Comparison of ENCODE assay signal across 8 mouse cellular contexts in the genomic region with DNA sequence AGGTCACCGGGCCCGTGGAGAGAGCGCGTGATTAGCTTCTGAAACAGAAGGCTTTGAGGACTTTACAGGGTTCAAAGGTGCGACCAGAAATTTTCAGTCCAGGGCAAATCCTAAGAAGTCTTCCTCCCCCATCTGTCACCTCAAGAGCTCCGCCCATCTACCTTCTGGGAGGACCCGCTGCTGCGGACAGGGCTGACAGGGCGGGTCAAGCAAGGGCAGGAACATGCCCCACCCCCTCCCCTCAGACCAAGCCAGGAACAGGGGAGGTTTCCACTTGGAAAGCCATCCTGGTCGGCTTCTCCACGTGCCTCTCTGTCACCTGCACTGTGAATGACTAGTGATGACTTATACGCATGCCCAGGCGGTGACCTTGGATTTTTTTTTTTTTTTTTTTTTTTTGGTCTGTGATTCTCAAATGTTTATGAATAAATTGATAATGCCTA. TPM values are rescaled to one million over a fixed set of nuclear protein-coding genes. Genes with fewer than 3 reads are reported as not detected.
DNase-seq lines count a peak whose midpoint lies in the region; ATAC-seq and TF ChIP-seq lines count a peak whose summit lies in the region.

No protein-coding gene starts in this region.

- no peak overlapping the region for H3K9ac ChIP-seq in forebrain, embryonic 11.5 days (ENCODE audit: low read length)
- H3K9ac ChIP-seq in forebrain, embryonic 12.5 days, result no peak overlapping the region
- peak overlapping the region; percentile 55 for H3K9ac ChIP-seq in heart, embryonic 13.5 days
- H3K9ac ChIP-seq in kidney, postnatal 0 days (ENCODE audit: low read depth, low read length), result no peak overlapping the region
- no peak overlapping the region for H3K9ac ChIP-seq in midbrain, embryonic 15.5 days

- H3K4me2 ChIP-seq in forebrain, embryonic 11.5 days (ENCODE audit: low read depth, low read length, severe bottlenecking), result no peak overlapping the region
- no peak overlapping the region for H3K4me2 ChIP-seq in forebrain, embryonic 12.5 days
- H3K4me2 ChIP-seq in heart, embryonic 13.5 days, result peak overlapping the region; percentile 46
- no peak overlapping the region for H3K4me2 ChIP-seq in kidney, postnatal 0 days (ENCODE audit: low read length)
- H3K4me2 ChIP-seq in midbrain, embryonic 15.5 days, result no peak overlapping the region

- H3K4me1 ChIP-seq in forebrain, embryonic 11.5 days (replicated peaks; ENCODE audit: control insufficient read depth, insufficient read depth, low read length), result peaks cover 9% of the 10 kb centered on the region
- peaks cover 28% of the 10 kb centered on the region for H3K4me1 ChIP-seq in forebrain, embryonic 12.5 days
- peaks cover 72% of the 10 kb centered on the region for H3K4me1 ChIP-seq in heart, embryonic 13.5 days
- peaks cover 17% of the 10 kb centered on the region; the same call in 1 of the 2 replicates for H3K4me1 ChIP-seq in kidney, postnatal 0 days (replicated peaks; ENCODE audit: insufficient read depth, low read length)
- peaks cover 21% of the 10 kb centered on the region for H3K4me1 ChIP-seq in midbrain, embryonic 15.5 days

- DNase-seq in forebrain, embryonic 11.5 days (ENCODE audit: low spot score), result no peak
- DNase-seq in kidney, postnatal 0 days (ENCODE audit: low spot score), result no peak
- DNase-seq in MN1 (ENCODE audit: low spot score), result no peak
- DNase-seq in left cerebral cortex, adult 2 months (ENCODE audit: extremely low spot score in 1 of 2, low spot score in 2 of 2), result no peak
- no peak for DNase-seq in cerebellum, adult 9-10 months

- WGBS in forebrain, embryonic 11.5 days, result 16% methylated on average over 13 of the region's 13 CpGs
- WGBS in forebrain, embryonic 12.5 days, result 23% methylated on average over 13 of the region's 13 CpGs
- WGBS in heart, embryonic 13.5 days, result 26% methylated on average over 13 of the region's 13 CpGs
- WGBS in kidney, postnatal 0 days, result 21% methylated on average over 13 of the region's 13 CpGs
- 25% methylated on average over 13 of the region's 13 CpGs for WGBS in midbrain, embryonic 15.5 days

- H3K9me3 ChIP-seq in forebrain, embryonic 11.5 days (ENCODE audit: control insufficient read depth, low read length), result no peaks in the 10 kb centered on the region
- no peaks in the 10 kb centered on the region for H3K9me3 ChIP-seq in forebrain, embryonic 12.5 days
- no peaks in the 10 kb centered on the region for H3K9me3 ChIP-seq in heart, embryonic 13.5 days
- no peaks in the 10 kb centered on the region for H3K9me3 ChIP-seq in kidney, postnatal 0 days (replicated peaks; ENCODE audit: low read length)
- no peaks in the 10 kb centered on the region for H3K9me3 ChIP-seq in midbrain, embryonic 15.5 days

- H3K36me3 ChIP-seq in forebrain, embryonic 11.5 days (ENCODE audit: control insufficient read depth, insufficient read depth, low read length), result no peaks in the 10 kb centered on the region
- H3K36me3 ChIP-seq in forebrain, embryonic 12.5 days (replicated peaks), result no peaks in the 10 kb centered on the region
- no peaks in the 10 kb centered on the region for H3K36me3 ChIP-seq in heart, embryonic 13.5 days
- H3K36me3 ChIP-seq in kidney, postnatal 0 days (ENCODE audit: insufficient read depth, low read length), result no peaks in the 10 kb centered on the region
- no peaks in the 10 kb centered on the region for H3K36me3 ChIP-seq in midbrain, embryonic 15.5 days (replicated peaks)

- H3K4me3 ChIP-seq in forebrain, embryonic 11.5 days (ENCODE audit: low read depth, low read length), result no peak overlapping the region
- no peak overlapping the region for H3K4me3 ChIP-seq in forebrain, embryonic 12.5 days (replicated peaks)
- H3K4me3 ChIP-seq in heart, embryonic 13.5 days, result no peak overlapping the region
- no peak overlapping the region for H3K4me3 ChIP-seq in kidney, postnatal 0 days (replicated peaks; ENCODE audit: low read depth, low read length)
- no peak overlapping the region for H3K4me3 ChIP-seq in midbrain, embryonic 15.5 days
- H3K4me3 ChIP-seq in left cerebral cortex, adult 2 months, result no peak overlapping the region

- peak; percentile 47 for ATAC-seq in forebrain, embryonic 11.5 days (replicated peaks; ENCODE audit: low FRiP score)
- ATAC-seq in forebrain, embryonic 12.5 days (ENCODE audit: low FRiP score), result no peak
- no peak for ATAC-seq in heart, embryonic 13.5 days (ENCODE audit: extremely low read depth, insufficient number of reproducible peaks, low FRiP score, low TSS enrichment)
- peak; percentile 86 for ATAC-seq in kidney, postnatal 0 days (replicated peaks; ENCODE audit: low FRiP score, low read depth)
- peak; percentile 48 for ATAC-seq in midbrain, embryonic 15.5 days (replicated peaks)

- no peak overlapping the region for H3K27ac ChIP-seq in forebrain, embryonic 11.5 days (ENCODE audit: low read depth, low read length)
- H3K27ac ChIP-seq in forebrain, embryonic 12.5 days, result no peak overlapping the region
- peak overlapping the region; percentile 99 for H3K27ac ChIP-seq in heart, embryonic 13.5 days (replicated peaks)
- H3K27ac ChIP-seq in kidney, postnatal 0 days, result peak overlapping the region; percentile 74
- no peak overlapping the region for H3K27ac ChIP-seq in midbrain, embryonic 15.5 days
- H3K27ac ChIP-seq in left cerebral cortex, adult 2 months, result no peak overlapping the region

- no peak for TF ChIP-seq CTCF in kidney, postnatal 0 days (IDR thresholded peaks at IDR 0.05; ENCODE audit: low read depth)
- TF ChIP-seq CTCF in left cerebral cortex, adult 2 months (IDR thresholded peaks at IDR 0.05), result no peak

- intact Hi-C loops in left cerebral cortex, adult 2 months (cut with DNase I), result loop anchor here (1.0 to 2.0 kb wide), 3 partner anchors 201 to 311 kb away; partner anchors contain the start of gene Atp1a1

- no peaks in the 10 kb centered on the region for H3K27me3 ChIP-seq in forebrain, embryonic 11.5 days (ENCODE audit: control insufficient read depth, insufficient read depth, low read length)
- H3K27me3 ChIP-seq in forebrain, embryonic 12.5 days, result peaks cover 19% of the 10 kb centered on the region
- H3K27me3 ChIP-seq in heart, embryonic 13.5 days (replicated peaks), result no peaks in the 10 kb centered on the region
- H3K27me3 ChIP-seq in kidney, postnatal 0 days (ENCODE audit: insufficient read depth, low read length), result no peaks in the 10 kb centered on the region
- H3K27me3 ChIP-seq in midbrain, embryonic 15.5 days (replicated peaks), result no peaks in the 10 kb centered on the region

RNA-seq across cellular contexts. Expression of gene Mab21l3, which starts 43.2 kb away (rescaled TPM):
- polyA plus RNA-seq in forebrain, embryonic 11.5 days (2014; fragmentation: Nextera tagmentation; extraction: Ambion mirVana), result 0.92 and 1.2 TPM in 2 replicates
- 0.66 and 0.78 TPM in 2 replicates for polyA plus RNA-seq in forebrain, embryonic 12.5 days (2016; fragmentation: Nextera tagmentation; extraction: Ambion mirVana)
- polyA plus RNA-seq in heart, embryonic 13.5 days (2015; fragmentation: Nextera tagmentation; extraction: Ambion mirVana), result 0.28 and 0.55 TPM in 2 replicates
- 1.0 TPM in 2 replicates for polyA plus RNA-seq in kidney, postnatal 0 days (2015; fragmentation: Nextera tagmentation; extraction: Ambion mirVana)
- polyA plus RNA-seq in midbrain, embryonic 15.5 days (2015; fragmentation: Nextera tagmentation; extraction: Ambion mirVana), result 0.14 and 0.21 TPM in 2 replicates
- under 1 TPM; 0.12 to 0.32 TPM for total RNA-seq in left cerebral cortex, adult 2 months (2021)

Comparison
In these comparisons a context has a peak if more than half of its experiments do, and no peak if none do; other contexts are left out.
1. ATAC-seq: peak in forebrain, embryonic 11.5 days (single experiment), kidney, postnatal 0 days (single experiment) and midbrain, embryonic 15.5 days (single experiment); none in forebrain, embryonic 12.5 days (single experiment) and heart, embryonic 13.5 days (single experiment).
2. H3K27ac ChIP-seq: peak in heart, embryonic 13.5 days (single experiment) and kidney, postnatal 0 days (single experiment); none in forebrain, embryonic 11.5 days (single experiment), forebrain, embryonic 12.5 days (single experiment), midbrain, embryonic 15.5 days (single experiment) and left cerebral cortex, adult 2 months (single experiment).